Mouse (Mus musculus) C2C12 (cell line): Measurements from ENCODE around the gene Dynlt1f.
"Not testable (repeated sequence)": the region's sequence is repeated elsewhere in the genome, so short reads cannot be mapped to it uniquely, and the experiment has no call there.

ENCODE experiments used
- CTCF ChIP-seq: IDR thresholded peaks from one replicate; pipeline ENCODE4 v1.5.1; 2011; ENCODE audit not compliant: control insufficient read depth, insufficient read depth, insufficient read length
- FOSL1 ChIP-seq: IDR thresholded peaks from one replicate; pipeline ENCODE4 v1.8.0; 2011; ENCODE audit warnings: mild to moderate bottlenecking, low read length; ENCODE audit not compliant: poor library complexity, insufficient read depth, severe bottlenecking
- MYOG ChIP-seq: IDR thresholded peaks from one replicate; pipeline ENCODE4 v1.6.1; 2011; ENCODE audit not compliant: control insufficient read depth, insufficient read length; ENCODE audit errors: extremely low read depth
- USF1 ChIP-seq: IDR thresholded peaks from one replicate; pipeline ENCODE4 v1.6.1; 2011; ENCODE audit warnings: low read depth, mild to moderate bottlenecking, control low read depth, moderate library complexity

GRCm38 (mm10) chr17:6699502-6699901 lies 43.8 kb upstream of the Dynlt1f start:
- TF ChIP-seq USF1, CTCF, FOSL1, MYOG: not testable (repeated sequence)
